Mouse (Mus musculus) layer of hippocampus, adult 18-20 months (tissue): ENCODE data around the gene Srgap1. TPM values are rescaled to one million over a fixed set of nuclear protein-coding genes. Genes with fewer than 3 reads are reported as not detected.

Experiments
- DNase-seq, 2 experiments: peaks; one replicate each; pipeline ENCODE4 v3.0.0; 2022; ENCODE audit warnings: low spot score in 2 of 2
- total RNA-seq, 2 experiments: library from RNA; stranded (reverse); gene quantifications; 2 replicates each; pipeline ENCODE4 v1.2.3; 2021

Gene Srgap1
- total RNA-seq, 2 experiments from 2014 or later = 9.5 to 11.1 TPM

DNA sequence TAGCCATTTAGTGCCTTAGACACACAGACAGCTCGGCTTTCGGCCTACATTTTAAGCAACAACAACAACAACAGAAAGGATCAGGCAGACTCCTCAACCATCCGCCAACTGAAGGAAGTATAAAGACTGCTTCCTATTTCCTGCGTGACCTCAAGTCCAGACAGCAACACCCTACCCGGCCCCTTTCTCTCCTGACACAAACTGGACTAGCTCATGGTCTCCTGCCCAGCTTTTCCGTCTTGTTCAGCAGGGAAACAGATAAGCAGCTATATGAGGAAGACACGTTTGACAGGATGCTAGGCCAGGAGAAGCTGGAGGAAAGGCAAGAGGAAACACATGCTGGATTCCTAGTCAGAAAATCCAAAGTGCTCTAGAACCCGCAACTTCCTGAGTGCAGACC, 75.5 kb downstream of the Srgap1 start:
- DNase-seq = no peak

- DNase-seq = no peak
These were observed 76.2 kb downstream of the Srgap1 start for GRCm38 (mm10) chr10:121970912-121971311.

DNA sequence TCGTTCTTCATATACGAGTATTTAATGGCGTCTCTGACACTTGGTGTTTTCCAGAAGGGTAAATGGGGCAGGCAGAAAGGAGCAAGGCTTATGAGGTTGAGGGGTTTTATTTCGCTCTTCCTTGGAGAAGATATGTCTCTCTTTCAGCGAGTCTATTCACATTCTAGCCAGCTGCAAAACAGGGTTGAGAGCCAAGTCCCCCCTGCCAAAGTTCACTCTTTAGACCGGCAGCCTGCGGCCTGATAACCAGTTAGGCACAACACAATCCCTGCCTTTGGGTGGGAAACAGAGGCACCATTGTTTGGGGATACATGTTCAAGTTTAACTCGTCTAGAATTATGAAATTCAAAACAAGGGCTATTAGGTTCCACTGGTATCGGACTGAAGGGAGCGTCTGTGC, 83.0 kb downstream of the Srgap1 start:
- no peak for DNase-seq

GRCm38 (mm10) chr10:121962053-121962452, 85.1 kb downstream of the Srgap1 start:
- DNase-seq = no peak

- DNase-seq = no peak
These were observed 85.8 kb downstream of the Srgap1 start for GRCm38 (mm10) chr10:121961121-121961893.

DNA sequence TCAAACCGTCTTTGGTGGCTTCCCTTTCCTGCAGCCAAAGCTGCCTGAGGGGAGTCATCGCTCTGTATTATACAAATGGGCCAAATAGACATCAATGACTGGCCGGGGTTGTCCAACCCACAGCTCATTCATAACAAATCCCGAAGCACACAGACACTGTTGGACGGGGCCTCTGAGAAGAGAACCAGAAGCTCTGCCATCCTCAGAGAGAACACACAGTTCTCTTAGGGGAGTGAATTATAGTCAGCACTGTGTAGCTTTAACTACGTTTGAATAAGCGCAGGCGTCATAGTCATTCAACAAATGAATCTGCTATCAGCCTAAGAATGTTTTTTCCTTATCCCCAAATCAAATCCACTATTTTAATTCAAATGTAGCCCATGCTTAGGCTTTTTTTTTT, 88.4 kb downstream of the Srgap1 start:
- peak; percentile 19 to 60 for DNase-seq

DNA sequence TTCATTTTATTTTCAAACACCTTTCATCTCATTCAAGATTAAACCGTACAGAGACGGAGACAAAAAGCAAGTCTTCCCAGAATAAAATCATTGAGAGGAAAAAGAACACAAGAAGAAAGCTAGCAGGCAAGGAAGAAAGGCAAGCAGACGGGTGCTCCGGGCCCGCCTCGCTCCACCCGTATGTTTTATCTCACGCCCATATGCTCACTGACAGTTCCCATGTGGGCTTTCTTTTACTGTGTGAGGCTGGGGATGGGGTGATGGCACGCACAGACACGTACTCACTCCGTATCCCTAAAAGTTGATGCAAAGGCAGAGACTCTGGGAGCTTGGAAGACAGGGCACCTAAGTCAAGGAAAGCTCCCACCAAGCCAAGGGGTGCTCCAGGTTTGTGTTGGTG, 90.6 kb downstream of the Srgap1 start:
- peak; percentile 68 to 87 for DNase-seq

DNA sequence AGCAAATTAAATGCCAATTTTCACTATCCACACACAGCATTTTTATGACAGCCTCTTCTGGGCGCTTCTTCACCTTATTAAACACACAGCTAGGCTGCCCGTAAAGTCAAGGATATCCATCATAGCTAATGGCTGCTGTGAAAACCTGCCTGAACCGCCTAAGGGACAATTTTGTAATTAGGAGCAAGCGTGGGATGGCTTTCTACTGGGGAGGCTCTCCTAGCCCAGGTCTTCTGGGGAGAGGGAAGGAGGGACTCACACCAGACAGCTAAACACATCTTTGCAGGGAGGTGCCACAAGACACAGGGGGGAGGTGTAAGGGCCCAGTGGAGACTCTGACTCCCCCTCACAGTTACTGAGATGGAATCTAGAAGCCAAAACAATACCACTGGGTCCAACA, 91.4 kb downstream of the Srgap1 start:
- DNase-seq = no peak

DNA sequence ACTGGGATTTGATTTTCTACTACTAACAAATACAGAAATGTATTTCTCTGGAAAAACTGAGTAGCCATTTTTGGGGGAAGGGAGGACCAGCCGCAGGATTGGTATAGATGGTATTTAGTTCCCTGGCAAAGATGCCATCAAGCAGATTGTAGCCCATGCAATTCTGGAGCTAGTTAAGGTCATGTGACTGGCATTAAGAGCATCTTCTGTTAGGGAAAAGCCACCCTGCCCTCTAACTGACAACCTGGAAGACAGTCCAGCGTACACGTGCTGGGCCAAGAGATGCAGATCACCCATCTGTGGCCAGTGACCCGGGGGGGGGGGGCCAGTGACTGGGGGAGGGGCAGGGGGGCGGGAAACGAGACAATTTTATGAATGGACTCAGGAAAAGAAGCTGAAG, 92.2 kb downstream of the Srgap1 start:
- DNase-seq = no peak

GRCm38 (mm10) chr10:121953041-121953440, 94.1 kb downstream of the Srgap1 start:
- no peak for DNase-seq

DNA sequence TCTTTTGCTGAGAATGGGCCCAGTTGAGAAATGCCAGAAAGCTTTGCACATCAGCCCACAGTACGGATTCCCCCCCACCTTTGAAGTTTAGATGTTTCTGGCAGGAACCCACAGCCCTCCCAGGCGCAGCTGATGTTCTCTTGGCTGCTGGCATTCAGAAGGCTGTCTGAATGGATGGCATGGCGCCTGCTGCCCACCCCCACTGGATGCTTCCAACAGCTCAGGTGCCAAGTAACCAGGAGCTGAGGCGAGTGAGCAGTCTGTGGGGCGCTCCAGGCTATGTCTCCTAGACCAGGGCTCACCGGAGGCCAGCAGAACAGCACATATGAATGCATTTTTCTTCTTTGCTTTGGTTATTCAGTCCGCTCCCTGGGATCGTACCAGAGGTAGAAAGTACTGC, 100.9 kb downstream of the Srgap1 start:
- DNase-seq = peak; percentile 50 to 73

GRCm38 (mm10) chr10:121931909-121932308, 115.2 kb downstream of the Srgap1 start:
- DNase-seq = no peak

GRCm38 (mm10) chr10:121926094-121926493, 121.0 kb downstream of the Srgap1 start:
- no peak for DNase-seq

- DNase-seq = no peak
These were observed 128.1 kb downstream of the Srgap1 start for GRCm38 (mm10) chr10:121919016-121919415.

- DNase-seq = no peak
These were observed 128.5 kb downstream of the Srgap1 start for GRCm38 (mm10) chr10:121918579-121918978.

GRCm38 (mm10) chr10:121915530-121915929, 131.6 kb downstream of the Srgap1 start:
- DNase-seq = no peak

DNA sequence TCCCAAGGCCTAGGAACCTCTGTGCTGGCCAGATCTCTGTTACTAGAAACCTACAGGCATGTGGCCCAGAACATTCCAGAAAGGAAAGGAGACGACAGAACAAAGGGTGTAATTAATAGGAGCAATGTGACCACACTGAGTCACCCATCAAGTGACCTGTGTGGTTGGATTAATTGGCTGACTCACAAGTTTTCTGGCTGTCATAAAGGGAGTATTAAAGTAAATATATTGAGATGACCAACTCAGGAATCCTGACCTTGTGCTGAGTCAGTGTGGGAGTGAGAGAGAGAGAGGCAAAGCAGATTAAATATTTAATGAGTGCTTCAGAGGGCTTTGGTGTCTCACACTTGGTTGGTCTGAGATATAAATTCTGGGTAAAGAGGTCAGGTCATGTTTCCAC, 143.0 kb downstream of the Srgap1 start:
- no peak for DNase-seq

DNA sequence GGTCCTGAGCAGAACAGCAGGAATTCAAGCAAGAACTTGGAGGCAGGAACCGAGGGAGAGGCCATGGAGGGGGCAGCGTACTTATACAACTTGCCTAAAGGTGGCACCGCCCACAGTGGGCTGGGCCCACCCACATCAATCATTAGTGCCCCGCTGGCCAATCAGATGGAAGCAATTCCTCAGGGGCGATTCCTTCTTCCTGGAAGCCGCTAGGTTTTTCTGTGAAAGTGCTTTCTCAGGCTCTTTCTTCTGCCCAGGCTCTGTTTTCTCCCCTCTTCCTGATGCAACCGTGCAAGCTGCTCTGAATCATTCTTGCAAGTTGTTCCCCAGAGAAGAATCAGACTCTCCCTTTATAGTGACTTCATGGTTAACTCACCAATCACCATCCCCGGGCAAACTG, 144.5 kb downstream of the Srgap1 start:
- DNase-seq = no peak

DNA sequence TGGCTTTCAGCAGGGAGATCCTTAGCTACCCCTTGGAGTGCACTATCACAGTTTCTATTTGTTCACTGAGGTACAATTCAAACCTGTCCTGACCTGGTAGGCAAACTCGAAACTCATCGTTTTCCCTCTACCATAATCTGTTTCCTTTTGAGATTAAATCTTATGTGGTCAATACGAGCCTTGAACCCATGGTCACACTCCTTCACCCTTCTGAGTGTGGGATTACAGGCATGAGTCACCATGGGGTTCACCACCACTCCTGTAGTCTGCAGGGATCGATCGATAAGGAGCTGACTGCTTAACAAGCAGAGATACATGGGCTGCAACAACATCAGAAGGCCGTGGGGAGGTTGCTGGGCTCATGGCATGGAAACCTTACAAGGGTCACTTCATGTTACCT, 146.3 kb downstream of the Srgap1 start:
- no peak for DNase-seq

GRCm38 (mm10) chr10:121899706-121900105, 147.4 kb downstream of the Srgap1 start:
- no peak for DNase-seq

DNA sequence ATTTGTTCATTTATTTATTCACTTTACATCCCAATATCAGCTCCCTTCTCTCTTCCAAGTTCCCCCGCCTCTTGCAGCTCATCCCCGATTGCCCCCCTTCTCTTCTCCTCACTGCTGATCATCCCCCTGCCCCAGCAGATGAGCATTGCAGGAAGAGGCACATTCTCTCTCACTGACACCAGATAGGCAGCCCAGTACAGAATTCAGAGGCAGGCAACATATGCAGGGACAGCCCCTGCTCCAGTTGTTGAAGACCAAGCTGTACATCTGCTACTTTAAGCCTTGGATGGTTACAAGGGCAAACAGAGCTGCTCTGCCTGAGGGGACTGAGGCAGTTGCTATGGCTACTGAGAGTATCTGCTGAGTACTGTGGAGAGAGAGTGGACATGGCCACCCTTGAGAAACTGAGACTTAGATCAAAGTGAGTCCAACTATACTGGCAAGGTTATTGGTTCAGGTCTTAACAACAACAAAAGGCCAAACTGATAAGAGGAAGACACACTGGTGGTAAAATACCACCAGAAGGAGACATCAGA, 149.2 kb downstream of the Srgap1 start:
- no peak for DNase-seq

GRCm38 (mm10) chr10:121891390-121892067, 155.6 kb downstream of the Srgap1 start:
- DNase-seq = no peak

GRCm38 (mm10) chr10:121890061-121890460, 157.1 kb downstream of the Srgap1 start:
- DNase-seq = no peak
